Mouse (Mus musculus) layer of hippocampus, postnatal 10 days (tissue): ENCODE measurements around the gene Creb3. TPM values are rescaled to one million over a fixed set of nuclear protein-coding genes. Genes with fewer than 3 reads are reported as not detected.

Experiments used
- total RNA-seq, 2 experiments: library from RNA; stranded (reverse); gene quantifications; 2 replicates each; pipeline ENCODE4 v1.2.3; 2021

The Creb3 gene
- total RNA-seq, 2 experiments from 2014 or later, result 65.9 to 75.4 TPM

Other genes starting within 250 kb of the Creb3 start
- 100 to 1,000 TPM; 126 to 129 TPM for gene Rusc2, start 180.4 kb upstream of the Creb3 start, total RNA-seq
- gene Fam166b, start 133.2 kb upstream of the Creb3 start, total RNA-seq, result 1 to 10 TPM in 1 of 2 experiments, under 1 TPM in 1; 0.98 to 2.6 TPM
- gene Tesk1, start 120.4 kb upstream of the Creb3 start, total RNA-seq, result 10 to 100 TPM; 70.3 to 72.1 TPM
- not detected for gene Cd72, start 107.7 kb upstream of the Creb3 start, total RNA-seq
- not detected for gene Sit1, start 78.6 kb upstream of the Creb3 start, total RNA-seq
- 10 to 100 TPM; 30.2 to 35.7 TPM for gene Ccdc107, start 69.4 kb upstream of the Creb3 start, total RNA-seq
- gene Arhgef39, start 62.6 kb upstream of the Creb3 start, total RNA-seq, result 1 to 10 TPM; 1.2 to 1.8 TPM
- 1 to 10 TPM in 1 of 2 experiments, under 1 TPM in 1; 0.54 to 1.7 TPM for gene Car9, start 55.4 kb upstream of the Creb3 start, total RNA-seq
- 1 to 10 TPM; 5.0 to 7.4 TPM for gene Tpm2, start 38.6 kb upstream of the Creb3 start, total RNA-seq
- 10 to 100 TPM; 54.4 to 69.7 TPM for gene Tln1, start 359 bp downstream of the Creb3 start, total RNA-seq
- gene Rgp1, start 16.4 kb downstream of the Creb3 start, total RNA-seq, result 10 to 100 TPM; 46.2 to 53.6 TPM
- 10 to 100 TPM; 56.8 to 57.7 TPM for gene Gba2, start 16.5 kb downstream of the Creb3 start, total RNA-seq
- gene Msmp, start 22.2 kb downstream of the Creb3 start, total RNA-seq, result not detected
- gene Npr2, start 69.6 kb downstream of the Creb3 start, total RNA-seq, result 10 to 100 TPM; 47.8 to 49.0 TPM
- gene Spag8, start 91.3 kb downstream of the Creb3 start, total RNA-seq, result 1 to 10 TPM; 2.1 to 2.3 TPM
- gene Hint2, start 94.1 kb downstream of the Creb3 start, total RNA-seq, result 10 to 100 TPM; 30.9 to 34.0 TPM
- 10 to 100 TPM; 49.4 to 50.5 TPM for gene Tmem8b, start 106.6 kb downstream of the Creb3 start, total RNA-seq
- 1 to 10 TPM in 1 of 2 experiments, under 1 TPM in 1; 0.53 to 1.0 TPM for gene Fam221b, start 106.8 kb downstream of the Creb3 start, total RNA-seq
- gene Olfr70, start 138.5 kb downstream of the Creb3 start, total RNA-seq, result not detected
- gene Olfr71, start 147.9 kb downstream of the Creb3 start, total RNA-seq, result not detected
- gene Hrct1, start 164.9 kb downstream of the Creb3 start, total RNA-seq, result under 1 TPM; 0.45 to 0.48 TPM
- under 1 TPM; 0.39 to 0.40 TPM for gene Spaar, start 167.7 kb downstream of the Creb3 start, total RNA-seq
- not detected for gene Olfr159, start 208.7 kb downstream of the Creb3 start, total RNA-seq